Mouse (Mus musculus) neural tube, embryonic 14.5 days (tissue): ENCODE data around the gene Sec16b. TPM values are rescaled to one million over a fixed set of nuclear protein-coding genes. Genes with fewer than 3 reads are reported as not detected.

Experiments
- ATAC-seq: fragments of 200-750 bp; cut with Nextera tagmentation; 2 replicates; pipeline ENCODE4 v1.8.0; 2017; ENCODE audit warnings: low read depth, mild to moderate bottlenecking, moderate TSS enrichment, moderate library complexity
- H3K27ac ChIP-seq: fragments of 300-500 bp; sonication (generic); 2 replicates; pipeline ENCODE4 v1.5.1; 2014; ENCODE audit warnings: low read depth, mild to moderate bottlenecking, control low read depth, low read length, moderate library complexity, mixed read lengths
- H3K27me3 ChIP-seq: fragments of 300-500 bp; sonication (generic); 2 replicates; pipeline ENCODE4 v1.6.1; 2014; ENCODE audit warnings: low read length; ENCODE audit not compliant: control insufficient read depth, insufficient read depth
- H3K36me3 ChIP-seq: fragments of 300-500 bp; sonication (generic); 2 replicates; pipeline ENCODE4 v1.6.1; 2014; ENCODE audit warnings: low read length, mixed read lengths; ENCODE audit not compliant: control insufficient read depth, insufficient read depth
- H3K4me1 ChIP-seq: fragments of 300-500 bp; sonication (generic); 2 replicates; pipeline ENCODE4 v1.6.1; 2014; ENCODE audit warnings: low read length; ENCODE audit not compliant: control insufficient read depth, insufficient read depth
- H3K4me2 ChIP-seq: fragments of 300-500 bp; sonication (generic); 2 replicates; pipeline ENCODE4 v1.6.1; 2014; ENCODE audit warnings: mild to moderate bottlenecking, low read depth, low read length, control low read depth
- H3K4me3 ChIP-seq: fragments of 300-500 bp; sonication (generic); 2 replicates; pipeline ENCODE4 v1.5.1; 2014; ENCODE audit warnings: low read depth, low read length, control low read depth, mixed read lengths
- H3K9ac ChIP-seq: fragments of 300-500 bp; sonication (generic); replicated peaks from 2 replicates; pipeline ENCODE4 v1.6.1; 2014; ENCODE audit warnings: low read depth, mild to moderate bottlenecking, control low read depth, low read length, mixed read lengths
- H3K9me3 ChIP-seq: fragments of 300-500 bp; sonication (generic); 2 replicates; pipeline ENCODE4 v1.6.1; 2016; ENCODE audit warnings: low read length; ENCODE audit not compliant: control insufficient read depth
- WGBS: fragments of 180-500 bp; shearing (Covaris S2); extraction: QIAGEN DNeasy Blood & Tissue Kit; methylation state at CpG from one replicate; pipeline ENCODE4 v1.1.7; 2014; 5-methylcytosine and 5-hydroxymethylcytosine counted together
- polyA plus RNA-seq: library from polyadenylated mRNA; unstranded; fragments of >200 nt; fragmentation: Nextera tagmentation; extraction: Ambion mirVana; gene quantifications from 2 replicates; pipeline ENCODE4 v1.2.1, GENCODE M21; 2014

Sec16b gene
- polyA plus RNA-seq, 1 experiment from 2014 or later: 0.23 TPM

DNA sequence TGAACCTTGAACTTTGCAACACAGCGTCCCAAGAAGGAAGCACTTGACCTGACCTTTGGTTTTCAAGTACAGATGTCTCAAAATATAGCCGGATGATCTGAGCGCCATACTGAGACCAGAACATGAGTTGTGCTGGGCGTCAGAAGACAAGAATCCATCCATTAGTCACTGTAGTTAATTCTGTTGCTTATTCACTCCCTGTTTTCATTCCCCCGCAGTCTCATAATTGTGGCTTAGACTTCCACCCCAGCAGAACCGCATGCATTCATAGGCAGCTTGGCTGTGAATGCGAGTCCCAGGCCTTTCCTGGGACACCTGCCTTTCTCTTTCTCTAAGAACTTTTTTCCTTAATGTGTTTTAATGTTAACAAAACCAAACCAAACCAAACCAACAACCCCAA lies 33.8 kb upstream of the Sec16b start:
- H3K9ac ChIP-seq: no peak overlapping the region
- no peaks in the 10 kb centered on the region for H3K4me1 ChIP-seq
- WGBS: 93% methylated on average over 7 of the region's 7 CpGs
- no peak overlapping the region for H3K4me2 ChIP-seq
- no peak overlapping the region for H3K27ac ChIP-seq
- no peaks in the 10 kb centered on the region for H3K27me3 ChIP-seq
- H3K9me3 ChIP-seq: no peaks in the 10 kb centered on the region
- no peak for ATAC-seq
- H3K36me3 ChIP-seq: no peaks in the 10 kb centered on the region
- no peak overlapping the region for H3K4me3 ChIP-seq

DNA sequence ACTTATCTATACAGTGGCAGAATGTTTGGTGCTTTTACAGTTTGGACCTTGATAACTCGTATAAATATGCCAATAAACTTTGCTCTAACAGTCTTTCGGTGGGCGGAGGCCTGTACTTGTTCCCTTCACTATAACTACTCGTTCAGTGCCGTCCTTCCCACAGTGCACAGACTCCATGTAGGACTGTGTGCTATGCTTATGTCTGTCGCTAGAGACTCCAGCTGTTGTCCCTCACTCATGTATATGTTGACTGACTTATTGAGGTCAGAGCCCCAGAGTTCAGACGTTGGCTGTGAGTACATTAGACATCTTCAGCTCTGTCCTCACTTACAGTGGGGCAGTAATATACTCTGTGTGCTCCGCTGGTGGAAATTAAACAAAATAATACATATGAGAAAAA lies 31.7 kb upstream of the Sec16b start:
- Histone ChIP-seq H3K36me3 (no peaks in the 10 kb centered on the region), H3K27me3 (no peaks in the 10 kb centered on the region), H3K4me1 (no peaks in the 10 kb centered on the region), H3K4me2 (no peak overlapping the region), H3K27ac (no peak overlapping the region), H3K9ac (no peak overlapping the region), H3K9me3 (no peaks in the 10 kb centered on the region), H3K4me3 (no peak overlapping the region)
- no peak for ATAC-seq
- 87% methylated on average over 8 of the region's 8 CpGs for WGBS

DNA sequence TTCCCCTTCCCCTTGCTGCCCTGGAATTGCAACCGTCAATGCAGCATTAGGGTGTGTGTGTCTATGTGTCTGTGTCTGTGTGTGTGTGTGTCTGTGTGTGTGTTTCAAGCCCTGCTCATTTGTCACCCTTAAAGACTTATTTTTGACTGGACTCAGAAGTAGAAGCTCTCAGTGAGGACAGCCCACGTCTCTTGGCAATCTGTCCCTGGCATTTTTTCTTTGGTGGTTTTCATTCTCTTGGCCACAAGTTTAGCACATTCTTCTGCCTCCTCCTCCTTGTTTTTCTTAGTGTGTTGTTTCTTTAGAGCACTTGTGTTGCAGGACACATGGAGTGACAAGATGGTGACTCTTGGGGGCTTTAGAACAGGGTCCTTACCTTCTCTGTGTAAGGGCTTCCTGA lies 30.3 kb upstream of the Sec16b start:
- no peaks in the 10 kb centered on the region for H3K4me1 ChIP-seq
- no peak overlapping the region for H3K4me3 ChIP-seq
- H3K27me3 ChIP-seq: no peaks in the 10 kb centered on the region
- H3K4me2 ChIP-seq: no peak overlapping the region
- whole genome bisulfite sequencing: 77% methylated on average over 2 of the region's 2 CpGs
- no peak for ATAC-seq
- H3K36me3 ChIP-seq: no peaks in the 10 kb centered on the region
- no peak overlapping the region for H3K27ac ChIP-seq
- no peaks in the 10 kb centered on the region for H3K9me3 ChIP-seq
- no peak overlapping the region for H3K9ac ChIP-seq

DNA sequence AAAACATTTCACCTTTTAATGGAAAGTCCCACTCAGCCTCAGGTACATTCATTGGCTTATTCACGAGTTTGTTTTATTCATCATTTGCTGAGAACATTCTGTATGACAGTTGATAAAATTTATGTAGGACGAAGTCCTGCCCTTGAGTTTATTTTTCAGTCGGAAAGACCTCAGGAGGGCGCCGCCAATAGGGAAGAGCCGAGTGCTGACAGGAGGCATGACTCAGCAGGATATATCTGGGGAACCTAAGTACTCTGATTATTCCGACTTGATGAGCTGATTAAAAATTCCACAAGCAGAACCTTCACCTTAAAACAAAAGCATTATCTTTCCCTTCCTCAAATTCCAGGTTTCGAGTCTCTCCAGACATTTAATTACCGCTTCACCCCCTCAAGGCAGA lies 26.4 kb upstream of the Sec16b start:
- no peak for ATAC-seq
- whole genome bisulfite sequencing: 38% methylated on average over 9 of the region's 9 CpGs
- no peaks in the 10 kb centered on the region for H3K27me3 ChIP-seq
- H3K27ac ChIP-seq: no peak overlapping the region
- no peak overlapping the region for H3K4me3 ChIP-seq
- no peak overlapping the region for H3K4me2 ChIP-seq
- no peaks in the 10 kb centered on the region for H3K36me3 ChIP-seq
- H3K4me1 ChIP-seq: no peaks in the 10 kb centered on the region
- no peak overlapping the region for H3K9ac ChIP-seq
- no peaks in the 10 kb centered on the region for H3K9me3 ChIP-seq

DNA sequence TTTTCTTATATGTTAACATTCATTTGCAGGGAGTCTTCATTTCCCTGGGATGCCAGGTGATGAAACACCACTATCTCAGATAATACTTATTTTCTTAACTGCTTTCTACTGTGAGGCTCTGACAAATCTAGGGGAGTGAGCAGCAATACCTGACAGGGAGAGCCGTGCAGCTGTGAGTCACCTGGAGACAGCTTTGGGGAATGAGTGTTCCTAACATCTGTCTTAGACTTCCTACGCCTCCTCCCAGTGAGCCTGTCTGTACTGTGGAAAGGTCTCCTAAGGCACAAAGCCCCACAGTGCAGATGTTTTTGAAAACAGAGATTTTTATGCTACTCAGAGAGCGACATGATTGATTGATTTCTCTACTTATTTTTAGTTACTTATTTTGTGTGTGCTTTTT lies 25.6 kb upstream of the Sec16b start:
- Histone ChIP-seq H3K4me1 (no peaks in the 10 kb centered on the region), H3K27me3 (no peaks in the 10 kb centered on the region), H3K4me3 (no peak overlapping the region), H3K9ac (no peak overlapping the region), H3K9me3 (no peaks in the 10 kb centered on the region), H3K4me2 (no peak overlapping the region), H3K27ac (no peak overlapping the region), H3K36me3 (no peaks in the 10 kb centered on the region)
- no peak for ATAC-seq
- WGBS: 82% methylated on average over 3 of the region's 3 CpGs

DNA sequence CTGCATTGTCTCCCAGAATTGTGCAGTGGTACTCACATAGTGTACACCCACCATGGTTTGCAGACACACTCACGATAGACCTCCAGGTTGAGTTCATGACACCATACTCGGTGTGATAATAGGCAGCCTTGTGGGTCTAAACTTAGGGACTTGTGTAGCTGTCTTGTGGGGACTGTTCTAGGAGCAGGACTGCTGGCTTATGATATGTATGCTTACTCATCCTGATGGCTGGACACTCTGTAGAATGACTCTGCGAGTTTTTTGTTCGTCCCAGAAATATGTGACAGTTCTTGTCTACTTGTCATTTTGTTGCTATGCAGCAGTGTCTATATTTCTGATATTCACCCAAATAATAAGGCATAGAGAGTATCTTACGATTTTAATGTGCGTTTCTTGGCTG lies 24.9 kb upstream of the Sec16b start:
- 91% methylated on average over 6 of the region's 6 CpGs for WGBS
- Histone ChIP-seq H3K9ac (no peak overlapping the region), H3K4me3 (no peak overlapping the region), H3K4me1 (no peaks in the 10 kb centered on the region), H3K27me3 (no peaks in the 10 kb centered on the region), H3K9me3 (no peaks in the 10 kb centered on the region), H3K4me2 (no peak overlapping the region), H3K36me3 (no peaks in the 10 kb centered on the region), H3K27ac (no peak overlapping the region)
- ATAC-seq: no peak

DNA sequence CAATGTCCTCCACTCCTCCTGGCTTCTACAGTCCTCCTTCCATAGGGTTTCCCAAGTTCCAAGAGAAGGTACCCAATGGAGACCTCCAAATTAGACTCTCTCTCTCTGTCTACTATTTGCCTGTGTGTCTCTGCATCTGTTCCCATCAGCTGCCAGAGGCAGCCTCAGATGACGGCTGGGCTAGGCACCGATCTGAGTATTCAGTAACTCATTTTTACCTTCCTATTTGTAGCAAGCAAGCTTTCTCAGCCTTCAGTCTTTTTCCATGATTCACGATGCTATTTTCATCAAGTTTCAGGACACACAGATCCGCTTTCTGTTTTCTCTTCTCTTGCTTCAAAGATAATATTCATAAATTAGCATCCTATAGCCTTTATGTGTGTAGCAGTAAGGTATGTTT lies 22.4 kb upstream of the Sec16b start:
- H3K9me3 ChIP-seq: no peaks in the 10 kb centered on the region
- no peak overlapping the region for H3K4me2 ChIP-seq
- no peaks in the 10 kb centered on the region for H3K4me1 ChIP-seq
- no peak for ATAC-seq
- WGBS: 88% methylated on average over 4 of the region's 4 CpGs
- H3K27me3 ChIP-seq: no peaks in the 10 kb centered on the region
- H3K9ac ChIP-seq: no peak overlapping the region
- H3K36me3 ChIP-seq: no peaks in the 10 kb centered on the region
- no peak overlapping the region for H3K27ac ChIP-seq
- H3K4me3 ChIP-seq: no peak overlapping the region

DNA sequence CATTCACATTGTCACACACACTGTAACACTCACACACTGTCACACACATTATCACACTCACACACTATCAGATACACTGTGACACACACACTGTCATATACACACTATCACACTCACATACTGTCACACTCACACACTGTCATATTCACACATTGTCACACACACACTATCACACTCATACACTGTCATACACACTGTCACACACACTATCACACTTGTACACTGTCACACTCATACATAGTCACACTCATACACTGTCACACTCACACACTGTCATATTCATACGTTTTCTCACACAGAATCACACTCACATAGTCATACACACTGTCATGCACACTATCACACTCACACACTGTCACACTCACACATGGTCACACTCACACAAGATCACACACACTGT lies 5.9 kb upstream of the Sec16b start:
- 90% methylated on average over 1 of the region's 1 CpGs for WGBS
- Histone ChIP-seq H3K27ac (no peak overlapping the region), H3K9ac (no peak overlapping the region), H3K9me3 (no peaks in the 10 kb centered on the region), H3K36me3 (no peaks in the 10 kb centered on the region), H3K27me3 (no peaks in the 10 kb centered on the region), H3K4me3 (no peak overlapping the region), H3K4me1 (no peaks in the 10 kb centered on the region), H3K4me2 (no peak overlapping the region)
- ATAC-seq: no peak

DNA sequence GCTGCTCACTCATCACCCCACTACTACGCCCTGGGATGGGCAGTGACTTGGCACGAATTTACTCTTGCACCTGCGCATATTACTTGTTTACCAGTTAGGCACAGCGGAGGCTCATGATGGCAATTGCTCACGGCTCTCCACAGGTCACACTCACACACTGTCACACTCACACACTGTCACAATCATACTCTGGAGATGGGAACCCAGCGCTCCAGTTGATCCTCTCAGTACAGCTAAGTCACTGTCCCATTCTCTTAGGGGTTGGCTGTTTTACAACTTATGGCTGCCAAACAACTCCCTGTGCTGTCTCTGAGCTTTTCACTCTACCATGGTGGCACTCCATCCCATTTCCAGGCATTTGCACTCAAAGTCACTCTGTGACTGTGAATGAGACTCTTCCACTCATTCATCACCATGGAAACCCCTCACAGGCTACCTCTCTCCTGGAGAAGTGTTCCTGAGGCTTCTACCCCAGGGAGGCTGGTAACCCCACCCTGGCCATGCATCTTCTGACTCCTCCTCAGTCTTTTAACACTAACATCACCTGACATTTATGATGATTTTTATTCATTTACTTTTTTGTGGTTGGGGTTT lies 5.1 kb upstream of the Sec16b start:
- Histone ChIP-seq H3K9me3 (no peaks in the 10 kb centered on the region), H3K4me3 (no peak overlapping the region), H3K9ac (no peak overlapping the region), H3K27ac (no peak overlapping the region), H3K4me1 (no peaks in the 10 kb centered on the region), H3K36me3 (no peaks in the 10 kb centered on the region), H3K27me3 (no peaks in the 10 kb centered on the region), H3K4me2 (no peak overlapping the region)
- WGBS: 79% methylated on average over 6 of the region's 6 CpGs
- peak; percentile 58; the same call in 1 of the 2 replicates for ATAC-seq

DNA sequence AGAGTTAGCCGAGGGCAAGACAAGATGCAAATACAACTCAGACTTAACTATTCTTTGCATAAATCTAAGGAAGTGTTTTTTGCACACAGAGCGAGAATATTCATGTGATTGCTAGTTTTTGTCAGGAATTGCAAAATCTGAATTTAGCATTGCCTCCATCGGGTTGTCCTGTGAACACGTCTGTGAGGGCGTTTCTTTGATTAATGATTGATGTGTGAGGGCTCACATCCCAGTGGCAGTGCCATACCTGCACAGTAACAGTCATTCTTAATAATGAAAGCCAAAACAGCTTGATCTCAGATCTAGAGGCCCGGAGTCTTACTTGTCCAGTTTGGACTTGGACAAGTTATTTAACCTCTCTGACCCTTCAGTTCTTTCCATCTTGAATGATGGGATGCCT lies 3.5 kb upstream of the Sec16b start:
- no peak overlapping the region for H3K4me3 ChIP-seq
- 79% methylated on average over 6 of the region's 6 CpGs for WGBS
- H3K4me2 ChIP-seq: no peak overlapping the region
- no peaks in the 10 kb centered on the region for H3K9me3 ChIP-seq
- no peaks in the 10 kb centered on the region for H3K36me3 ChIP-seq
- H3K27ac ChIP-seq: no peak overlapping the region
- ATAC-seq: no peak
- no peaks in the 10 kb centered on the region for H3K27me3 ChIP-seq
- H3K9ac ChIP-seq: no peak overlapping the region
- H3K4me1 ChIP-seq: no peaks in the 10 kb centered on the region
